Mouse (Mus musculus) bone marrow macrophage, adult 2 months (primary cell): ENCODE results near the gene Tmem205.

Experiments
- CTCF ChIP-seq: IDR thresholded peaks from 2 replicates; pipeline ENCODE4 v1.5.1; 2012; ENCODE audit warnings: low read depth, mild to moderate bottlenecking, low read length, moderate library complexity
- POLR2A ChIP-seq: IDR thresholded peaks from 2 replicates; pipeline ENCODE4 v1.6.1; 2012; ENCODE audit warnings: mild to moderate bottlenecking, low read depth, low read length, borderline replicate concordance

DNA sequence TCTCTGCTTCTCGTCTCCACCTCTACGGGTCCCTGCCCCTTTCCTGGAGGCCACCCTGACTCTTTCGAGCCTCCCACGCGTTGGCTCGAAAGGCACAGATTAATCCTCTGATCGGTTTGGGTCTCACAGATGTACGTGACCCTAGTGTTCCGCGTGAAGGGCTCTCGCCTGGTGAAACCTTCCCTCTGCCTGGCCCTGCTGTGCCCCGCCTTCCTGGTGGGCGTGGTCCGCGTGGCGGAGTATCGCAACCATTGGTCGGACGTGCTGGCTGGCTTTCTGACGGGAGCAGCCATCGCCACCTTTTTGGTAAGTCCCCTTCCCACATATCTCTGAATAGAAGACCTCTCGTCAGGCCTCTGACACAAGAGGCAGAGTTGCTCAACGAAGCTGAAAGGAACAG, 16.9 kb upstream of the Tmem205 start:
- TF ChIP-seq CTCF = no peak
- TF ChIP-seq POLR2A = no peak
